Mouse (Mus musculus) ES-Bruce4 (cell line): ENCODE data around the gene Arhgef1. TPM values are rescaled to one million over a fixed set of nuclear protein-coding genes. Genes with fewer than 3 reads are reported as not detected.
"Not testable (repeated sequence)": the region's sequence is repeated elsewhere in the genome, so short reads cannot be mapped to it uniquely, and the experiment has no call there.

Source experiments
- H3K27ac ChIP-seq: 2 replicates; pipeline ENCODE4 v1.5.1; 2012; ENCODE audit warnings: low read length, inconsistent platforms; ENCODE audit not compliant: insufficient read depth
- H3K27me3 ChIP-seq: 2 replicates; pipeline ENCODE4 v1.6.1; 2012; ENCODE audit warnings: mild to moderate bottlenecking, low read length, inconsistent platforms; ENCODE audit not compliant: control insufficient read depth, poor library complexity, insufficient read depth, severe bottlenecking
- H3K36me3 ChIP-seq: 2 replicates; pipeline ENCODE4 v1.6.1; 2012; ENCODE audit warnings: inconsistent platforms, mild to moderate bottlenecking, low read length, moderate library complexity; ENCODE audit not compliant: control insufficient read depth, poor library complexity, insufficient read depth, severe bottlenecking
- H3K4me1 ChIP-seq: one replicate; pipeline ENCODE4 v1.8.1; 2011; ENCODE audit warnings: low read length; ENCODE audit not compliant: control insufficient read depth, insufficient read depth
- H3K4me3 ChIP-seq: 2 replicates; pipeline ENCODE4 v1.5.1; 2011; ENCODE audit warnings: low read depth, mild to moderate bottlenecking, low read length
- H3K9ac ChIP-seq: 2 replicates; pipeline ENCODE4 v1.6.1; 2012; ENCODE audit warnings: low read depth, mild to moderate bottlenecking, inconsistent platforms; ENCODE audit not compliant: poor library complexity, severe bottlenecking
- H3K9me3 ChIP-seq: replicated peaks from 2 replicates; pipeline ENCODE4 v1.6.1; 2012; ENCODE audit warnings: mild to moderate bottlenecking, low read length, inconsistent platforms; ENCODE audit not compliant: control insufficient read depth, poor library complexity, insufficient read depth, severe bottlenecking
- CTCF ChIP-seq: IDR thresholded peaks from one replicate; pipeline ENCODE4 v1.8.1; 2011; ENCODE audit warnings: low read depth, low read length
- EP300 ChIP-seq: IDR thresholded peaks from 2 replicates; pipeline ENCODE4 v1.6.1; 2011; ENCODE audit warnings: low read depth, low read length; ENCODE audit not compliant: insufficient read depth
- POLR2A ChIP-seq: IDR thresholded peaks from one replicate; pipeline ENCODE4 v1.8.1; 2011; ENCODE audit warnings: low read length; ENCODE audit not compliant: insufficient read depth
- polyA plus RNA-seq: library from polyadenylated mRNA; stranded (reverse); fragments of >200 nt; gene quantifications from 2 replicates; pipeline ENCODE4 v1.2.4, GENCODE M21; 2011; ENCODE audit warnings: low read depth; ENCODE audit not compliant: missing spikeins, insufficient read depth, insufficient read length

Gene Arhgef1
- polyA plus RNA-seq, 1 experiment = 90.5 TPM

- Histone ChIP-seq H3K9ac (peak overlapping the region; percentile 97), H3K36me3 (peaks cover 52% of the 10 kb centered on the region), H3K9me3 (no peaks in the 10 kb centered on the region), H3K27ac (peak overlapping the region; percentile 70), H3K4me1 (no peaks in the 10 kb centered on the region), H3K4me3 (peak overlapping the region; percentile 90), H3K27me3 (no peaks in the 10 kb centered on the region)
- TF ChIP-seq EP300 (no peak), CTCF (no peak), POLR2A (no peak)
Measured at GRCm38 (mm10) chr7:24887096-24887495, 15.6 kb upstream of the Arhgef1 start.

- Histone ChIP-seq H3K9me3 (no peaks in the 10 kb centered on the region), H3K4me1 (no peaks in the 10 kb centered on the region), H3K9ac (no peak overlapping the region), H3K27me3 (no peaks in the 10 kb centered on the region), H3K4me3 (no peak overlapping the region), H3K36me3 (peaks cover 52% of the 10 kb centered on the region), H3K27ac (peak overlapping the region; percentile 42)
- TF ChIP-seq EP300 (no peak), POLR2A (no peak), CTCF (no peak)
Measured at GRCm38 (mm10) chr7:24889431-24890220, 13.1 kb upstream of the Arhgef1 start.

- Histone ChIP-seq H3K36me3 (peaks cover 46% of the 10 kb centered on the region), H3K9me3 (no peaks in the 10 kb centered on the region), H3K9ac (no peak overlapping the region), H3K27me3 (no peaks in the 10 kb centered on the region), H3K4me3 (no peak overlapping the region), H3K27ac (peak overlapping the region; percentile 42), H3K4me1 (no peaks in the 10 kb centered on the region)
- TF ChIP-seq CTCF = peak; percentile 97
- TF ChIP-seq POLR2A = peak; percentile 11
- no peak for TF ChIP-seq EP300
Measured at GRCm38 (mm10) chr7:24890281-24891216, 12.2 kb upstream of the Arhgef1 start.

GRCm38 (mm10) chr7:24891241-24892124, 11.2 kb upstream of the Arhgef1 start:
- H3K4me1 ChIP-seq = no peaks in the 10 kb centered on the region
- TF ChIP-seq EP300 (no peak), CTCF (no peak), POLR2A (no peak)
- H3K9ac ChIP-seq = no peak overlapping the region
- H3K27ac ChIP-seq = peak overlapping the region; percentile 0
- peaks cover 36% of the 10 kb centered on the region for H3K36me3 ChIP-seq
- H3K27me3 ChIP-seq = no peaks in the 10 kb centered on the region
- H3K4me3 ChIP-seq = no peak overlapping the region
- no peaks in the 10 kb centered on the region for H3K9me3 ChIP-seq

- Histone ChIP-seq H3K4me1 (no peaks in the 10 kb centered on the region), H3K27me3 (no peaks in the 10 kb centered on the region), H3K9me3 (no peaks in the 10 kb centered on the region), H3K36me3 (peaks cover 30% of the 10 kb centered on the region), H3K4me3 (no peak overlapping the region), H3K27ac (peak overlapping the region; percentile 0; the same call in 1 of the 2 replicates), H3K9ac (no peak overlapping the region)
- TF ChIP-seq EP300 (no peak), CTCF (no peak), POLR2A (no peak)
Measured at GRCm38 (mm10) chr7:24892125-24892583, 10.6 kb upstream of the Arhgef1 start.

GRCm38 (mm10) chr7:24895749-24896148, 7.0 kb upstream of the Arhgef1 start:
- not testable (repeated sequence) for H3K27ac ChIP-seq, H3K27me3 ChIP-seq

More at GRCm38 (mm10) chr7:24895749-24896148, 7.0 kb upstream of the Arhgef1 start:
- not testable (repeated sequence) for H3K9ac ChIP-seq, H3K4me3 ChIP-seq, H3K9me3 ChIP-seq, H3K36me3 ChIP-seq, H3K4me1 ChIP-seq
